Mouse (Mus musculus) testis, postnatal 14 days (tissue): ENCODE results near the gene Xlr5a.
"Not testable (repeated sequence)": the region's sequence is repeated elsewhere in the genome, so short reads cannot be mapped to it uniquely, and the experiment has no call there.

ENCODE experiments used
- DNase-seq: peaks from one replicate; pipeline ENCODE4 v3.0.0; 2021; ENCODE audit warnings: low spot score

The Xlr5a gene

DNA sequence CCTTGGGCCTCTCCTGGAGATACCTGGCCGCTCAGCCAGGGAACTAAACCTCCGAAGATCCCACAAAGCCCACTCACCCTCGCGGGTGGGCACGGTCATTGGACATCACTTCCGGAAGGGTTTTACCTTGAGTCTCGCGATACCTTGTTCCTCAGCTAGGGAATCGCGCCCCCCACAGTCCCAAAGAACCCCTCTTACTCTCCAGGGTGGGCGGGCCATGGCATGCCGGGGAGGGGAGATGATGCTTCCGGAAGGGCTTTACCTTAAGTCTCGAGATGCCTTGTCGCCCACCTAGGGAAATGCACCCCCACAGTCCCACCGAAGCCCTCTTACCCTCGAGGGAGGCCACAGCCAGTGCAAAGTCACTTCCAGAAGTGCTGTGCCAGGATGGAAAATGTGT is at the start of gene Xlr5a, which contains the start of gene Xlr5c:
Gene Xlr5a (minus strand): TSS at position 101 of the 400 bp plus-strand sequence.
Gene Xlr5c (minus strand): TSS at position 101 of the 400 bp plus-strand sequence.
- peak; percentile 55 for DNase-seq

GRCm38 (mm10) chrX:73342483-73342895 is 49.7 kb upstream of the Xlr5a start, which contains the start of gene Zfp275:
Gene Zfp275 (plus strand): TSS chrX:73342621.
- peak; percentile 76 for DNase-seq

DNA sequence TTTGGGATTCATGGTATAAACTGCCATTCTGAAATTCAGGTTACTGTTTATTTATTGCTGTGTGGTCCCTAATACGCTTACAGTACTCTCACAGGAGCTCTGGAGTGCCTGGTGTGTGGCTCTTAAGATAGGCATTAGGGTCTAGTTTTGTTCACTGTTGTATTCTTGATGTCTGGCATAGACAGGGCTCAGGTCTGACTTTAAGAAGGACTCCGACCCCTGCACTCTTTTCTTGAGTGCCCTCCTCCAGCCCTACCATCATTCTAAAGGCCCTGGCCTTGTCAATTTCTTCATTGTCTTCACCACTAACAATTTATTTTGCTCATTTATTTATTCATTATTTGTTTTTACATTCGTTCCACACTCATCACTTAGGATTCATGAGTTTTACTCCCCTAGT is 49.3 kb upstream of the Xlr5a start:
- no peak for DNase-seq

GRCm38 (mm10) chrX:73341473-73341872 is 48.7 kb upstream of the Xlr5a start:
- DNase-seq: no peak

DNA sequence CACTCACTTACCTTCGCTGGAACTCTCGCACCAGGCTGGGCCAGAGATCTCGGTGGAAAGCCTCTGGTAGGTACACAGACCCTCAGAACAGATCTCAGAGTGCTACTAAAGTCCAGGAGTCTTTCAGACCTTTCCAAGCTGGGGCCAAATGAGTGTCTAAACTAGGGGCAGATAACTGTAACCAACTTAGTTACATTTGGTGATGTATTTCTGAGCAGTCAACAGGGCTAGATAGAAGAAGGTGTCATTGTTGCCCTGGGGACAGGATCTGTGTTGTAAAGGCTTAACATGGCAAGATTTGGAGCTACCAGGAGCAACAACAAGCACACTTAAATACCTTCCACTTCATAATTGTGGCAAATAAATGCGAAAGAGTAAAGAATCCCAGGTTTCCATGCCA is 44.0 kb upstream of the Xlr5a start, which contains the start of gene Gm45015:
Gene Gm45015 (minus strand): TSS at position 101 of the 400 bp plus-strand sequence.
- DNase-seq: no peak

- no peak for DNase-seq
Measured at GRCm38 (mm10) chrX:73333548-73333947, 40.8 kb upstream of the Xlr5a start.

GRCm38 (mm10) chrX:73327215-73327614 is 34.4 kb upstream of the Xlr5a start:
- DNase-seq: no peak

GRCm38 (mm10) chrX:73321029-73321428 is 28.3 kb upstream of the Xlr5a start:
- DNase-seq: no peak

DNA sequence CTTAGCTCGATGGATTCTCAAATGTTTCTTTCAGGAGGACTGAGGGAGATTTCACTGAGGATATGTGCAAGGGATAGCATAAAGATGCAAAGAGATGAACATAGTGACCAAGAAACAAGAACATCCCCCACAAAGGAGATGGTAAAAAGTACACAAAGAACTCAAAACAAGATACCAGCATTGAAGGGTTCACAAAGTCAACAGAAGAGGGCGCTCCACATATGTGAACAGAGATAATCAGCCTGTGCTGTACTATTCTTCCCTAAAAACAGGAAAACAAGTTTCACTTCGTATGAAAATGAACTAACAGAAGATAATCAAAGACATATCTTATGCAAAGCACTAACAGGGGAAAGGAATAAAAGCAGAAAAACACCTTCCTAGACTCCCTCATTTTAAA is 19.7 kb upstream of the Xlr5a start:
- DNase-seq: no peak

GRCm38 (mm10) chrX:73295745-73296144 is 3.0 kb upstream of the Xlr5a start:
- DNase-seq: not testable (repeated sequence)

DNA sequence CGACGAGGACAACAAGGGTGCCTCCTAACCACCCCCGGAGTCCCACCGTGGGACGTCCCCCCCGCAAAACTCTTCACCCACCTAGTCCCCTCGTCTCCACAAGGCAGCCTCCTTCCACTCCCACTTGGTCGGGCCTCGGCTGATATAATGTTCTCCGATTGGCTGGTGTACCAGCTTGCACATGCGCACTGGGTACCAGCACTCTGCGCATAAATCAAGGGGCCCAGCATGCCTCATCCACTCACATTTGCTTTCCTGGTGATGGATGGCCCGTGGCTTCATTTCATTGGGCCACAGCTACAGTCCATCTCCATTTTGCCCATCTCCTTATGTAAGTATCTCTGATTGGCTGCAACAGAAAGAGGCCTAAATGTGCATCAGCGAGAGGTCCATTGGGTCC is 27.5 kb downstream of the Xlr5a start, which contains the start of gene Xlr3c:
Gene Xlr3c (minus strand): TSS at position 121 of the 400 bp plus-strand sequence.
- peak; percentile 57 for DNase-seq

- DNase-seq: not testable (repeated sequence)
Measured at GRCm38 (mm10) chrX:73262428-73262827, 30.3 kb downstream of the Xlr5a start.

DNA sequence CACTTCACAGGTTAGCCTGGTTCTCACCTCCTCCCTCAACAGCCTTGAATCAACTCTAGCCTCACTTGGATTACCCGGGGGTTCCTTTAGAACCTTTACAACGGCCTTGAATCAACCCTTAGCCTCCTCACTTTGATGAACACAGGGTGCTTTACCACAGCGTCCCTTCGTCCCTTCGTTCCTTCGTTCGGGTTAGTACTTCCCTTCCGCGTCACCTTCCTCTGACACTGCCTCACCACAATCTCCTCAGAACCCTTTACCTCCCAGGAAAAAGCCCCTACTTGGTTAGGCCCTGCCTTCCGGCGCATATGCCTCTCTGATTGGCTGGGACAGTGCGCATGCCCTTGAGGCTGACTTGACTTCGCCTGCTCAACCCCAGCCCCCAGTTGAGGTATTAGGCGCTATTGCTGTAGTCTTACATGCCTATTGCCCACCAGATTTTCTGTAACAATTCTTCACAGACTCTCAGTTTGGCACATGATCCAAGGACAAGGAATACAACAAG is 49.9 kb downstream of the Xlr5a start, which contains the start of gene Xlr4c:
Gene Xlr4c (minus strand): TSS at position 310 of the 505 bp plus-strand sequence.
- DNase-seq: not testable (repeated sequence)

GRCm38 (mm10) chrX:73229288-73229687 is 63.5 kb downstream of the Xlr5a start:
- no peak for DNase-seq

GRCm38 (mm10) chrX:73228606-73229214 is 64.1 kb downstream of the Xlr5a start:
- DNase-seq: peak; percentile 38

- DNase-seq: peak; percentile 82
Measured at GRCm38 (mm10) chrX:73227914-73228605, 64.7 kb downstream of the Xlr5a start, which contains the start of gene F8a. Gene F8a (plus strand): TSS chrX:73228291.

GRCm38 (mm10) chrX:73225365-73225764 is 67.4 kb downstream of the Xlr5a start:
- DNase-seq: no peak

- not testable (repeated sequence) for DNase-seq
Measured at GRCm38 (mm10) chrX:73213819-73214564, 78.8 kb downstream of the Xlr5a start, which contains the start of gene Xlr4b. Gene Xlr4b (plus strand): TSS chrX:73214333.

GRCm38 (mm10) chrX:73191934-73192333 is 100.8 kb downstream of the Xlr5a start, which contains the start of gene Xlr3b:
Gene Xlr3b (plus strand): TSS chrX:73192207.
- DNase-seq: peak; percentile 46

GRCm38 (mm10) chrX:73176889-73177288 is 115.9 kb downstream of the Xlr5a start, which contains the start of gene Spin2d:
Gene Spin2d (minus strand): TSS chrX:73176989.
- not testable (repeated sequence) for DNase-seq

DNA sequence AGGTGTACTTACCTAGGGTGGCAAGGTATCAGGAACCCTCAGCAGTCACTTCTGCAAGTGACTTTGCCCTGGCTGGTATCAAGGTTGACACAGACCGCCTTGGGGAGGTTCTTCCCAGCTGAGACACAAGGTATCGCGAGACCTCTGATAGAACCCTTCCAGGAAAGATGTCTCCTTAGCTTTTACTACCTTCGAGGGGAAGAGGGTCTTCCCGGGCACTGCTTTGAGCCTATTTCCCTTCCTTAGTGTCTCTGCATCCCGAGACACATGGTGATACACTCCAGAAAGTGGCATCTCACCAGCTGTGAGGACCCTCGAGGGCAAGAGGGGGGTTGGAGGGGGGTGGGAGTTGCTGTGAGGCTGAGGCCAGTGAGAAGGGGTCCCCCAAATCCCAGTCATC is 143.4 kb downstream of the Xlr5a start, which contains the start of gene DXBay18:
Gene DXBay18 (minus strand): TSS at position 101 of the 400 bp plus-strand sequence.
- DNase-seq: not testable (repeated sequence)

GRCm38 (mm10) chrX:73148496-73148895 is 144.3 kb downstream of the Xlr5a start, which contains the start of gene Xlr5b:
Gene Xlr5b (plus strand): TSS chrX:73148796.
- DNase-seq: not testable (repeated sequence)
